In genomic region chr2:15065447-15065846, GRCm38 (mm10) we compare ENCODE assay signal across 17 mouse cellular contexts. TPM values are rescaled to one million over a fixed set of nuclear protein-coding genes. Genes with fewer than 3 reads are reported as not detected.
DNase-seq lines count a peak whose midpoint lies in the region; TF ChIP-seq lines count a peak whose summit lies in the region.
"Had no signal": no experiment of that assay in that cellular context is flagged by ENCODE, and none has a peak within 500 bp of the region (broad histone marks: within the 10 kb centered on the region; RNA-seq: fewer than 3 reads in every experiment).

No protein-coding gene starts in this region.

- intact Hi-C loops in gastrocnemius, adult 2 months (cut with DNase I) = no loop called here

- H3K27ac ChIP-seq in gastrocnemius, adult 2 months = peak overlapping the region; percentile 62; the same call in 1 of the 2 replicates
- peak overlapping the region; percentile 15 for H3K27ac ChIP-seq in cerebellum, adult 2 months (ENCODE audit: insufficient read depth, low read length)
- H3K27ac ChIP-seq: embryonic facial prominence, embryonic 15.5 days; heart, embryonic 15.5 days; limb, embryonic 13.5 days; liver, embryonic 14.5 days; macrophage; midbrain, embryonic 10.5 days; neural tube, embryonic 12.5 days had no signal

- no peak for DNase-seq in gastrocnemius, adult 2 months
- no peak for DNase-seq in gastrocnemius, postnatal 4 days (ENCODE audit: low spot score in 2 of 2)
- DNase-seq in layer of hippocampus, adult 9-11 months = peak; percentile 38
- DNase-seq in layer of hippocampus, postnatal 25 days (ENCODE audit: extremely low spot score in 1 of 2, low spot score in 1 of 2) = no peak
- peak; percentile 48 to 51 for DNase-seq in cerebellum, adult 2 months
- peak; percentile 15 to 21 for DNase-seq in layer of hippocampus, postnatal 36 days
- DNase-seq in right cerebral cortex, postnatal 14 days = no peak
- no peak for DNase-seq in natural killer cell, adult 2 months (ENCODE audit: low spot score in 2 of 2)
- DNase-seq: B cell, adult 2 months; thymus, postnatal 25 days had no signal

- H3K4me3 ChIP-seq in gastrocnemius, adult 2 months = no peak overlapping the region
- no peak overlapping the region for H3K4me3 ChIP-seq in cerebellum, adult 2 months (replicated peaks; ENCODE audit: insufficient read depth, low read depth, low read length)
- H3K4me3 ChIP-seq: embryonic facial prominence, embryonic 15.5 days; heart, embryonic 15.5 days; limb, embryonic 13.5 days; midbrain, embryonic 10.5 days; neural tube, embryonic 12.5 days had no signal

- TF ChIP-seq CTCF in gastrocnemius, adult 2 months (IDR thresholded peaks at IDR 0.05) = no peak
- no peak for TF ChIP-seq CTCF in cerebellum, adult 2 months (IDR thresholded peaks at IDR 0.05; ENCODE audit: borderline replicate concordance, insufficient read depth, low read depth, low read length)

- peaks cover 14% of the 10 kb centered on the region; the same call in 1 of the 2 replicates for H3K4me1 ChIP-seq in cerebellum, adult 2 months (ENCODE audit: control insufficient read depth, insufficient read depth, low read length)
- H3K4me1 ChIP-seq: embryonic facial prominence, embryonic 15.5 days; midbrain, embryonic 10.5 days had no signal

- no peaks in the 10 kb centered on the region for H3K27me3 ChIP-seq in cerebellum, adult 2 months (ENCODE audit: control insufficient read depth, insufficient read depth, low read length)
- H3K27me3 ChIP-seq: embryonic facial prominence, embryonic 15.5 days; heart, embryonic 15.5 days; limb, embryonic 13.5 days; neural tube, embryonic 12.5 days had no signal

- TF ChIP-seq POLR2A in cerebellum, adult 2 months (IDR thresholded peaks at IDR 0.05; ENCODE audit: borderline replicate concordance, insufficient read depth, low read length) = no peak

- whole genome bisulfite sequencing in cerebellum, adult 2 months = 8% methylated on average over 2 of the region's 2 CpGs

RNA-seq across cellular contexts. Expression of gene Nsun6, which starts 10.6 kb away (rescaled TPM):
- total RNA-seq in gastrocnemius, adult 2 months (2021) = 1 to 10 TPM; 2.3 to 2.8 TPM
- total RNA-seq in gastrocnemius, postnatal 4 days (2021) = 1 to 10 TPM; 5.6 to 6.9 TPM
- total RNA-seq in layer of hippocampus, postnatal 25 days (2021) = 1 to 10 TPM; 7.2 to 9.5 TPM
- 4.6 and 4.9 TPM in 2 replicates for polyA plus RNA-seq in cerebellum, adult 2 months (2012; rRNA removed)
- 1 to 10 TPM; 8.1 to 9.2 TPM for total RNA-seq in layer of hippocampus, postnatal 36 days (2021)

RNA-seq across cellular contexts. Expression of gene Arl5b, which starts 16.3 kb away (rescaled TPM):
- total RNA-seq in gastrocnemius, adult 2 months (2021) = 10 to 100 TPM; 14.6 to 22.1 TPM
- 10 to 100 TPM; 23.4 to 27.4 TPM for total RNA-seq in gastrocnemius, postnatal 4 days (2021)
- total RNA-seq in layer of hippocampus, postnatal 25 days (2021) = 10 to 100 TPM; 33.5 to 40.1 TPM
- 23.3 and 23.7 TPM in 2 replicates for polyA plus RNA-seq in cerebellum, adult 2 months (2012; rRNA removed)
- 10 to 100 TPM; 30.7 to 35.7 TPM for total RNA-seq in layer of hippocampus, postnatal 36 days (2021)

Comparison
In these comparisons a context has a peak if more than half of its experiments do, and no peak if none do; other contexts are left out.
1. DNase-seq: peak in layer of hippocampus, adult 9-11 months (single experiment), cerebellum, adult 2 months (2 of 2) and layer of hippocampus, postnatal 36 days (2 of 2); none in gastrocnemius, adult 2 months (single experiment), gastrocnemius, postnatal 4 days (0 of 2), layer of hippocampus, postnatal 25 days (0 of 2), right cerebral cortex, postnatal 14 days (single experiment) and natural killer cell, adult 2 months (0 of 2).